Mouse (Mus musculus): ENCODE data around the gene Tamm41. TPM values are rescaled to one million over a fixed set of nuclear protein-coding genes. Genes with fewer than 3 reads are reported as not detected.

The Tamm41 gene
- polyA plus RNA-seq, 1 experiment from 2014 or later = 51.5 TPM

GRCm38 (mm10) chr6:114994079-114994478 lies 43.6 kb downstream of the Tamm41 start:
- 92% methylated on average over 5 of the region's 5 CpGs for WGBS

GRCm38 (mm10) chr6:114993659-114994058 lies 44.0 kb downstream of the Tamm41 start:
- no peak for ATAC-seq
- H3K27ac ChIP-seq (ENCODE audit: low read length) = no peak overlapping the region
- H3K9me3 ChIP-seq (replicated peaks; ENCODE audit: control insufficient read depth, low read length, poor library complexity, severe bottlenecking) = no peaks in the 10 kb centered on the region
- H3K4me3 ChIP-seq (ENCODE audit: low read depth, low read length) = no peak overlapping the region
- no peaks in the 10 kb centered on the region for H3K4me1 ChIP-seq (ENCODE audit: control insufficient read depth, insufficient read depth, low read length)
- no peak overlapping the region for H3K4me2 ChIP-seq (ENCODE audit: low read length)
- no peaks in the 10 kb centered on the region for H3K27me3 ChIP-seq (ENCODE audit: control insufficient read depth, insufficient read depth, low read depth, low read length)
- no peaks in the 10 kb centered on the region for H3K36me3 ChIP-seq (ENCODE audit: control insufficient read depth, insufficient read depth, low read length)
- H3K9ac ChIP-seq (ENCODE audit: low read depth, low read length) = no peak overlapping the region
- WGBS = 80% methylated on average over 8 of the region's 8 CpGs

More at GRCm38 (mm10) chr6:114994079-114994478, 43.6 kb downstream of the Tamm41 start:
- H3K4me3 ChIP-seq (ENCODE audit: low read depth, low read length) = no peak overlapping the region
- H3K9me3 ChIP-seq (replicated peaks; ENCODE audit: control insufficient read depth, low read length, poor library complexity, severe bottlenecking) = no peaks in the 10 kb centered on the region
- H3K27ac ChIP-seq (ENCODE audit: low read length) = no peak overlapping the region
- no peak overlapping the region for H3K9ac ChIP-seq (ENCODE audit: low read depth, low read length)
- no peak overlapping the region for H3K4me2 ChIP-seq (ENCODE audit: low read length)
- no peak for ATAC-seq
- H3K36me3 ChIP-seq (ENCODE audit: control insufficient read depth, insufficient read depth, low read length) = no peaks in the 10 kb centered on the region
- no peaks in the 10 kb centered on the region for H3K27me3 ChIP-seq (ENCODE audit: control insufficient read depth, insufficient read depth, low read depth, low read length)
- no peaks in the 10 kb centered on the region for H3K4me1 ChIP-seq (ENCODE audit: control insufficient read depth, insufficient read depth, low read length)

- WGBS = 91% methylated on average over 4 of the region's 4 CpGs
- H3K4me1 ChIP-seq (ENCODE audit: control insufficient read depth, insufficient read depth, low read length) = no peaks in the 10 kb centered on the region
- H3K9ac ChIP-seq (ENCODE audit: low read depth, low read length) = no peak overlapping the region
- H3K36me3 ChIP-seq (ENCODE audit: control insufficient read depth, insufficient read depth, low read length) = no peaks in the 10 kb centered on the region
- H3K4me2 ChIP-seq (ENCODE audit: low read length) = no peak overlapping the region
- H3K27ac ChIP-seq (ENCODE audit: low read length) = no peak overlapping the region
- no peaks in the 10 kb centered on the region for H3K27me3 ChIP-seq (ENCODE audit: control insufficient read depth, insufficient read depth, low read depth, low read length)
- no peaks in the 10 kb centered on the region for H3K9me3 ChIP-seq (replicated peaks; ENCODE audit: control insufficient read depth, low read length, poor library complexity, severe bottlenecking)
- ATAC-seq = no peak
- no peak overlapping the region for H3K4me3 ChIP-seq (ENCODE audit: low read depth, low read length)
These were observed 45.8 kb downstream of the Tamm41 start for GRCm38 (mm10) chr6:114991909-114992308.

GRCm38 (mm10) chr6:114988619-114988980 lies 49.1 kb downstream of the Tamm41 start:
- WGBS = 64% methylated on average over 3 of the region's 3 CpGs
- H3K4me2 ChIP-seq (ENCODE audit: low read length) = no peak overlapping the region
- no peaks in the 10 kb centered on the region for H3K9me3 ChIP-seq (replicated peaks; ENCODE audit: control insufficient read depth, low read length, poor library complexity, severe bottlenecking)
- ATAC-seq = no peak
- H3K27ac ChIP-seq (ENCODE audit: low read length) = no peak overlapping the region
- H3K4me3 ChIP-seq (ENCODE audit: low read depth, low read length) = no peak overlapping the region
- H3K27me3 ChIP-seq (ENCODE audit: control insufficient read depth, insufficient read depth, low read depth, low read length) = no peaks in the 10 kb centered on the region
- no peak overlapping the region for H3K9ac ChIP-seq (ENCODE audit: low read depth, low read length)
- no peaks in the 10 kb centered on the region for H3K4me1 ChIP-seq (ENCODE audit: control insufficient read depth, insufficient read depth, low read length)
- H3K36me3 ChIP-seq (ENCODE audit: control insufficient read depth, insufficient read depth, low read length) = no peaks in the 10 kb centered on the region

- no peaks in the 10 kb centered on the region for H3K36me3 ChIP-seq (ENCODE audit: control insufficient read depth, insufficient read depth, low read length)
- ATAC-seq = no peak
These were observed 49.6 kb downstream of the Tamm41 start for GRCm38 (mm10) chr6:114987966-114988618.

GRCm38 (mm10) chr6:114982671-114983070 lies 55.0 kb downstream of the Tamm41 start:
- Histone ChIP-seq H3K27ac (ENCODE audit: low read length) (no peak overlapping the region), H3K27me3 (ENCODE audit: control insufficient read depth, insufficient read depth, low read depth, low read length) (no peaks in the 10 kb centered on the region), H3K4me3 (ENCODE audit: low read depth, low read length) (no peak overlapping the region), H3K4me1 (ENCODE audit: control insufficient read depth, insufficient read depth, low read length) (no peaks in the 10 kb centered on the region), H3K9me3 (replicated peaks; ENCODE audit: control insufficient read depth, low read length, poor library complexity, severe bottlenecking) (no peaks in the 10 kb centered on the region), H3K36me3 (ENCODE audit: control insufficient read depth, insufficient read depth, low read length) (no peaks in the 10 kb centered on the region), H3K9ac (ENCODE audit: low read depth, low read length) (no peak overlapping the region), H3K4me2 (ENCODE audit: low read length) (no peak overlapping the region)
- no peak for ATAC-seq
- WGBS = 90% methylated on average over 7 of the region's 7 CpGs

More at GRCm38 (mm10) chr6:114987966-114988618, 49.6 kb downstream of the Tamm41 start:
- Histone ChIP-seq H3K9ac (ENCODE audit: low read depth, low read length) (no peak overlapping the region), H3K4me2 (ENCODE audit: low read length) (no peak overlapping the region), H3K4me3 (ENCODE audit: low read depth, low read length) (no peak overlapping the region), H3K4me1 (ENCODE audit: control insufficient read depth, insufficient read depth, low read length) (no peaks in the 10 kb centered on the region), H3K27me3 (ENCODE audit: control insufficient read depth, insufficient read depth, low read depth, low read length) (no peaks in the 10 kb centered on the region), H3K27ac (ENCODE audit: low read length) (no peak overlapping the region), H3K9me3 (replicated peaks; ENCODE audit: control insufficient read depth, low read length, poor library complexity, severe bottlenecking) (no peaks in the 10 kb centered on the region)
- WGBS = 67% methylated on average over 7 of the region's 7 CpGs

- Histone ChIP-seq H3K4me2 (ENCODE audit: low read length) (no peak overlapping the region), H3K27ac (ENCODE audit: low read length) (no peak overlapping the region), H3K27me3 (ENCODE audit: control insufficient read depth, insufficient read depth, low read depth, low read length) (no peaks in the 10 kb centered on the region), H3K36me3 (ENCODE audit: control insufficient read depth, insufficient read depth, low read length) (no peaks in the 10 kb centered on the region), H3K4me1 (ENCODE audit: control insufficient read depth, insufficient read depth, low read length) (no peaks in the 10 kb centered on the region), H3K9ac (ENCODE audit: low read depth, low read length) (no peak overlapping the region), H3K9me3 (replicated peaks; ENCODE audit: control insufficient read depth, low read length, poor library complexity, severe bottlenecking) (no peaks in the 10 kb centered on the region), H3K4me3 (ENCODE audit: low read depth, low read length) (no peak overlapping the region)
- ATAC-seq = no peak
- 88% methylated on average over 1 of the region's 1 CpGs for WGBS
These were observed 58.0 kb downstream of the Tamm41 start for GRCm38 (mm10) chr6:114979715-114980114.

- no peaks in the 10 kb centered on the region for H3K9me3 ChIP-seq (replicated peaks; ENCODE audit: control insufficient read depth, low read length, poor library complexity, severe bottlenecking)
- ATAC-seq = no peak
- H3K4me3 ChIP-seq (ENCODE audit: low read depth, low read length) = no peak overlapping the region
These were observed 60.7 kb downstream of the Tamm41 start for GRCm38 (mm10) chr6:114976915-114977419.

GRCm38 (mm10) chr6:114974331-114974730 lies 63.3 kb downstream of the Tamm41 start:
- H3K36me3 ChIP-seq (ENCODE audit: control insufficient read depth, insufficient read depth, low read length) = no peaks in the 10 kb centered on the region
- no peak overlapping the region for H3K4me3 ChIP-seq (ENCODE audit: low read depth, low read length)
- H3K4me2 ChIP-seq (ENCODE audit: low read length) = no peak overlapping the region
- no peaks in the 10 kb centered on the region; the same call in 1 of the 2 replicates for H3K4me1 ChIP-seq (ENCODE audit: control insufficient read depth, insufficient read depth, low read length)
- no peak for ATAC-seq
- WGBS = 100% methylated on average over 1 of the region's 1 CpGs
- no peak overlapping the region for H3K27ac ChIP-seq (ENCODE audit: low read length)
- no peaks in the 10 kb centered on the region; the same call in 1 of the 2 replicates for H3K27me3 ChIP-seq (ENCODE audit: control insufficient read depth, insufficient read depth, low read depth, low read length)
- H3K9me3 ChIP-seq (replicated peaks; ENCODE audit: control insufficient read depth, low read length, poor library complexity, severe bottlenecking) = no peaks in the 10 kb centered on the region
- H3K9ac ChIP-seq (ENCODE audit: low read depth, low read length) = no peak overlapping the region

More at GRCm38 (mm10) chr6:114976915-114977419, 60.7 kb downstream of the Tamm41 start:
- H3K4me2 ChIP-seq (ENCODE audit: low read length) = no peak overlapping the region
- no peak overlapping the region for H3K27ac ChIP-seq (ENCODE audit: low read length)
- H3K4me1 ChIP-seq (ENCODE audit: control insufficient read depth, insufficient read depth, low read length) = no peaks in the 10 kb centered on the region
- H3K9ac ChIP-seq (ENCODE audit: low read depth, low read length) = no peak overlapping the region
- H3K36me3 ChIP-seq (ENCODE audit: control insufficient read depth, insufficient read depth, low read length) = no peaks in the 10 kb centered on the region
- H3K27me3 ChIP-seq (ENCODE audit: control insufficient read depth, insufficient read depth, low read depth, low read length) = no peaks in the 10 kb centered on the region
- 84% methylated on average over 7 of the region's 7 CpGs for WGBS
